Mouse (Mus musculus) cerebellum, postnatal 36 days (tissue): ENCODE data around the gene Ccdc170.
"Not testable (repeated sequence)": the region's sequence is repeated elsewhere in the genome, so short reads cannot be mapped to it uniquely, and the experiment has no call there.

Experiments
- DNase-seq, 2 experiments: peaks; one replicate each; pipeline ENCODE4 v3.0.0; 2021 to 2022; ENCODE audit warnings: mixed read lengths in 2 of 2

The Ccdc170 gene

GRCm38 (mm10) chr10:4482355-4482754 is at the start of gene Ccdc170:
Gene Ccdc170 (plus strand): TSS chr10:4482502.
- DNase-seq, result no peak

GRCm38 (mm10) chr10:4432996-4433755 is 49.1 kb upstream of the Ccdc170 start:
- DNase-seq, result no peak

GRCm38 (mm10) chr10:4433871-4434270 is 48.4 kb upstream of the Ccdc170 start:
- not testable (repeated sequence) for DNase-seq

GRCm38 (mm10) chr10:4435416-4435815 is 46.9 kb upstream of the Ccdc170 start:
- DNase-seq, result no peak

- no peak for DNase-seq
These were observed 25.9 kb upstream of the Ccdc170 start for GRCm38 (mm10) chr10:4456409-4456808.

- no peak for DNase-seq
These were observed 22.1 kb upstream of the Ccdc170 start for GRCm38 (mm10) chr10:4460201-4460600.

GRCm38 (mm10) chr10:4465799-4466198 is 16.5 kb upstream of the Ccdc170 start:
- no peak for DNase-seq

- no peak for DNase-seq
These were observed 12.9 kb upstream of the Ccdc170 start for GRCm38 (mm10) chr10:4469406-4469805.

GRCm38 (mm10) chr10:4473591-4473993 is 8.7 kb upstream of the Ccdc170 start:
- no peak for DNase-seq

- DNase-seq, result no peak
These were observed 6.9 kb upstream of the Ccdc170 start for GRCm38 (mm10) chr10:4475431-4475830.

GRCm38 (mm10) chr10:4476604-4477003 is 5.7 kb upstream of the Ccdc170 start:
- DNase-seq, result no peak

GRCm38 (mm10) chr10:4480929-4481328 is 1.4 kb upstream of the Ccdc170 start:
- no peak for DNase-seq

- no peak for DNase-seq
These were observed 607 bp upstream of the Ccdc170 start for GRCm38 (mm10) chr10:4481695-4482094.

GRCm38 (mm10) chr10:4483848-4484247 is 1.5 kb downstream of the Ccdc170 start:
- DNase-seq, result no peak

- no peak for DNase-seq
These were observed 2.7 kb downstream of the Ccdc170 start for GRCm38 (mm10) chr10:4484986-4485385.

- DNase-seq, result no peak
These were observed 7.6 kb downstream of the Ccdc170 start for GRCm38 (mm10) chr10:4489865-4490264.

- no peak for DNase-seq
These were observed 9.0 kb downstream of the Ccdc170 start for GRCm38 (mm10) chr10:4491281-4491680.

- no peak for DNase-seq
These were observed 9.7 kb downstream of the Ccdc170 start for GRCm38 (mm10) chr10:4492045-4492444.

- no peak for DNase-seq
These were observed 10.6 kb downstream of the Ccdc170 start for GRCm38 (mm10) chr10:4492909-4493308.

- no peak for DNase-seq
These were observed 20.9 kb downstream of the Ccdc170 start for GRCm38 (mm10) chr10:4503251-4503650.

GRCm38 (mm10) chr10:4512725-4513124 is 30.4 kb downstream of the Ccdc170 start:
- DNase-seq, result no peak

- DNase-seq, result no peak
These were observed 35.3 kb downstream of the Ccdc170 start for GRCm38 (mm10) chr10:4517614-4518013.

GRCm38 (mm10) chr10:4519645-4520044 is 37.3 kb downstream of the Ccdc170 start:
- DNase-seq, result no peak

- no peak for DNase-seq
These were observed 38.2 kb downstream of the Ccdc170 start for GRCm38 (mm10) chr10:4520394-4521102.
